Mouse (Mus musculus) kidney, adult 2 months (tissue): Measurements from ENCODE around the gene Stk16.

Source experiments
- CTCF ChIP-seq: fragments of 200-500 bp; conservative IDR thresholded peaks from 2 replicates; pipeline ENCODE4 v1.5.1; 2011; ENCODE audit warnings: low read depth, mild to moderate bottlenecking, control low read depth, low read length, moderate library complexity, mixed read lengths; ENCODE audit not compliant: insufficient read depth, insufficient read length
- POLR2A ChIP-seq: fragments of 200-500 bp; IDR thresholded peaks from one replicate; pipeline ENCODE4 v1.6.1; 2011; ENCODE audit warnings: low read depth, low read length, control low read depth

DNA sequence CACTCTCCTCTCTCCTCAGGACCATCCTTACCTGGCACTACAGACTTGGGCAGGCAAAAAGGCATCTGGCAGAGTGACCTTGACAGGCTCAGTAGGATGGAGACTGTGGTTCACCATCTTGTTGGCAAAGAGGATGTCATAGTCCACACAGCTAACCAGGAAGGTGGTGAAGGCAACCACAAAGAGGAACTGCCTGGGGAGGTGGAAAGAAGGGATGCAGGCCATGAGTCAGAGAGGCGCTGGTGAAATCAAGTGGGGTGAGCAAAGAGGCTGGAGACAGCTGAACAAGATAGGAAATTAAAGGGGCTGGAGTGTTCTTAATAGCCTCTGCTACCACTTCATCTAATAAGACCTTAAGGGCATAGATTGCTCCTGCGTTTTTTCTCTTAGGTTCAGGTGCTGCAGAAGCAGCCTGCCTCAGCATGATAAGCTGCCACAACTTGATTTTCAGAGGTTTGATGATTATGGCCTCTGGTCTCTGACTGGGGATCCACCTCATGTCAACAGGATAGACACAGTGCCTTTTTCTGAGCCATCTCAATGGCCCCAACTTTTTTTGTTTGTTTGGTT, 22.6 kb upstream of the Stk16 start:
- TF ChIP-seq CTCF (no peak), POLR2A (no peak)
